Mouse (Mus musculus) left cerebral cortex, postnatal 25 days (tissue): ENCODE data around the gene Slc38a7. TPM values are rescaled to one million over a fixed set of nuclear protein-coding genes. Genes with fewer than 3 reads are reported as not detected.
"Not testable (repeated sequence)": the region's sequence is repeated elsewhere in the genome, so short reads cannot be mapped to it uniquely, and the experiment has no call there.

ENCODE experiments used
- DNase-seq, 2 experiments: peaks; one replicate each; pipeline ENCODE4 v3.0.0; 2022; ENCODE audit warnings: low spot score in 2 of 2, mixed read lengths in 1 of 2
- intact Hi-C: fragments of 180-260 bp; cut with DNase I; formaldehyde crosslinking; loops from one replicate; pipeline ENCODE4 v1.15.1; 2025
- total RNA-seq, 2 experiments: library from RNA; stranded (reverse); gene quantifications; 2 replicates each; pipeline ENCODE4 v1.2.3; 2021

The Slc38a7 gene
- total RNA-seq = 10 to 100 TPM; 27.0 to 27.9 TPM

DNA sequence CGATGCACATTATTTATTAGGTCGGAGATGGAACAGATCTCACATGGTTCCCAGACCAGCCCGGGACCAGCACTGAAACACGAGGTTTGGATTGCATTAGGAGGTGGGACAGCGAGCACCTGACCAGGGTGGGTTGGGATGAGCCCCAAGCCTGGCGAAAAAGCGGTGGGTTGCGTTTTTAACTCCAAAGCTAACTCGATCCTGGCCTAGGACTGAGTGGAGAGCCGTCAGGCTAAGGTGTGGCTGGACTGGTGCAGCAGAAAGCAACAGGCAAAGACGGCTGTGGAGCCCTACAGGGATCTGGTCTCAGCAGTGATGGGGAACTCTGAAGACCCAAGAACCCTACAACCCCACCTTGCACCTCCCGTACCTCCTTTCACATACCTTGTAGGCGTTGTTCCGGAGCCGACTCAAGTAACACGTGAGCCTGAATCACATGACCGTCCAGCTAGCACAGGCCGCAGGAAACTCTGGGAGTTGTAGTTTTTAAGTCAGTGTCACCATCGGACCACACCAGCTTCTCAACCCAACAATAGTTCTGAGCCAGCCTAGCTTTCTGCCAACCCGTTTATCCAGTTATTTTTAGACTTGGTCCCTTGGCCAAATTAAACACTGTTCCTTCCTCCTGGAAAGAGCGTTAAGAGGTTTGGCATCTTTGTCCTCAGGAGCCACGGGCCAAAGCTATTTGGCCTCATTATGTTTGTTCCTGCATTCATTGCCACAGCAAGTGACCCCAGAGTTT lies at the start of gene Slc38a7:
TSS of gene Slc38a7 (minus strand) at position 438 of the 742 bp plus-strand sequence.
- peak; percentile 86 to 94 for DNase-seq
- intact Hi-C loops = no loop called here

DNA sequence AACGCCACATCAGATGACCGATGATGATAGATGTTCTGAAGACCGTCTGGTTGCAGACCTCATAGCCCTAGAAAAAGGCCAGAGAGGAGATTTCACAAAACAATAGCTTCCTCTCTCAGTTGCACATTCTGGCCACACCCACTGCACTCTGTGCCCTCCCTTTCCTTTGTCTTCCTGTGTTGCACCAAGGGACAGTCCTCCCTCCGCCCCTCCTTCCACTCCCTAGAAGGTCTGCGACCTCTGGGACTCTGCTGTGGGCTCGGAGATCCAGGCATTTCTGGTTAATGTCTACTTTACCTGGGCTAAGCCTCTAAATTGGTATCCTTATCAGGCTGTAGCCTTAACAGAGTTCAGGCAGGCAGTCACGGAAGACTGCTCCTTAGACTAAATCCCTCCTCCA lies 48.5 kb upstream of the Slc38a7 start:
- intact Hi-C loops = no loop called here
- no peak for DNase-seq

DNA sequence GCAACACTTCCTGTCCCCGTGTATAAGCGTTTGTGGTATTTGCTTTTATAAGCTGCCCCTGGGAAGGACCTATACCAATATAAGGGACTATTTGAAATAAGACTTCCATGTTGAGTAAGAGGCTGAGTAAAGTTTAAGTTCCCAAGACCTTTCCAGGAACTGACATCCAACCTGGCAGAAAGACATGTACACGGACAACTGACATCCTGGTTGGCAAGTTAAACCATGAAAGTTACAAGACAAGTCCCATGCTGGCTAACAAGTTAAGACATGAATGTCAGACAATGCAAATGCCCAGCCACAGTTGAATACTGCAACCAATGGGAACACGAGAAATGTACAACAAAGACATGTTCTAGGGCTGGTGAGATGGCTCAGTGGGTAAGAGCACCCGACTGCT lies 40.4 kb upstream of the Slc38a7 start:
- no peak for DNase-seq
- intact Hi-C loops = no loop called here

DNA sequence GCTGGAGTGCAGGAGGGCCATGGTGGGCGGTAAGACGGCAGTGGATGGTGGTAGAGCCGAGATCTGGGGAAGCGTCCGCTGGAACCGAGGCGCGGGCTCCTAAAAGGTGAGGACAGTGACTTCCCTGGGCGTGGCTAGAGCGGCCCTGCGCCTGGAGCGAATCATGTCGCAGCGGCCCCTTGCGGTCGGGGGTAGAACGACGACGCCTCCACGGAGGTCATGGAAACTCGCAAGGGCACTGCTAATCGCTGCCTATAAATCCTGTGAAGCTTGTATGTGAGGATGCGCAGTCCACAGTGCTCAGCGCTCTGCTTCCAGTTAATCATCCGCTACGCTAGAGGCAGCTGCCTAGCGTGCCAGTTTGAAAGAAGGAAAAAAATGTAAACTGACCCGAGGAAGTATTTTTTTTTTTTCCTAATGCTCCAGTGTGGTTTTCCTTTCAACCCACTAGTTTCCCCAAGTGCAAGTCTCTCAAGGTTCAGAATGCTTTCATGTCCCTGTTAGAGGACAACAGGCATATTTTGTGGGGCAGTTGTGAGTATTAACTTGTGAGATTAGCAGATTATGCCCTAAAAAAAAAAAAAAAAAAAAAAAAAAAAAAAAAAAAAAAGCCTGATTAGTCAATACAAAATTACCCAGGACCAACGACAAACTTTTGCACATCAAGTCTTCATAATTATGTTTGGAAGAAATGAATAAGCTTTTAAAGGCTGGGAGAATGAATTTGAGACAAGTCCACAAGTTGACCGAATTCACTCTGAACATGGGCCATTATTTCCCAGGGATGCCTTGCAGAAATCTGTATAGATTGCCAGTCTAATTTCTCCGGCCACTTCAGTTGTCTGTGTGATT lies 35.2 kb upstream of the Slc38a7 start, which contains the start of gene Got2:
TSS of gene Got2 (minus strand) at position 263 of the 852 bp plus-strand sequence.
- intact Hi-C loops = no loop called here

DNA sequence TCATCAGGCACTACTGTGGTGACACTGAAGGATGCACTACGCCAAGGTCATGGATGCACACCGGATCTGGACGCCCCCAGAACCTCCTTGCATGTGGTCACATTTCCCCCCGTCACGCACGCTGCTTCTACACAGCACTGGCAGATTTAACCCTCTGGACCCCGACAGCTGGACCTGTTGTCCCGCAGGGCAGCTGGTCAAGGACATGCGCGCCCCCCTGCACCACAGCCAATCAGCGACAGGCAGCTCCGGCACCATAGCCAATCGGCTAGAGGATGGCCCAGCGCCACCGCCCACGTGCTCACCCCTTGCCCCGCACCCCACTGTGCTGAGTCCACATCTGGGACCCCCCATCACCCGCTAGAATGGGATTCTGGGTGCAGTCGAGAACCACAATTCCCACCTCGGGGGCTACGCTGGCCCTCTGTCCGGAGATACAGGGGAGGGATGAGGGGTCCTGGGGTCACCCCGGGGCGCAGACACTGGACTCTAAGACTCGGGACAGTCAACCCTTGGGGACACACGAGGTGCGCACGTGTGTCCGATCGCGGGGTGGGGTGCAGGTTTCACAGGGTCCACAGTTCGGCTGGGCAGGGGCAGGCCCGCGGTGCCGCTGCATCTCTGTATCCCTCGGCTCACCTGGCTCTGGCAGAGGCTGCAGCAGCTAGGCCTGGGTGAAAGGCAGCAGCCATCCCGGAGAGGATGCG lies 34.4 kb upstream of the Slc38a7 start:
- intact Hi-C loops = no loop called here
- DNase-seq = peak; percentile 86 to 92

More for the DNA sequence above, 35.2 kb upstream of the Slc38a7 start, which contains the start of gene Got2:
- peak; percentile 89 to 91 for DNase-seq

DNA sequence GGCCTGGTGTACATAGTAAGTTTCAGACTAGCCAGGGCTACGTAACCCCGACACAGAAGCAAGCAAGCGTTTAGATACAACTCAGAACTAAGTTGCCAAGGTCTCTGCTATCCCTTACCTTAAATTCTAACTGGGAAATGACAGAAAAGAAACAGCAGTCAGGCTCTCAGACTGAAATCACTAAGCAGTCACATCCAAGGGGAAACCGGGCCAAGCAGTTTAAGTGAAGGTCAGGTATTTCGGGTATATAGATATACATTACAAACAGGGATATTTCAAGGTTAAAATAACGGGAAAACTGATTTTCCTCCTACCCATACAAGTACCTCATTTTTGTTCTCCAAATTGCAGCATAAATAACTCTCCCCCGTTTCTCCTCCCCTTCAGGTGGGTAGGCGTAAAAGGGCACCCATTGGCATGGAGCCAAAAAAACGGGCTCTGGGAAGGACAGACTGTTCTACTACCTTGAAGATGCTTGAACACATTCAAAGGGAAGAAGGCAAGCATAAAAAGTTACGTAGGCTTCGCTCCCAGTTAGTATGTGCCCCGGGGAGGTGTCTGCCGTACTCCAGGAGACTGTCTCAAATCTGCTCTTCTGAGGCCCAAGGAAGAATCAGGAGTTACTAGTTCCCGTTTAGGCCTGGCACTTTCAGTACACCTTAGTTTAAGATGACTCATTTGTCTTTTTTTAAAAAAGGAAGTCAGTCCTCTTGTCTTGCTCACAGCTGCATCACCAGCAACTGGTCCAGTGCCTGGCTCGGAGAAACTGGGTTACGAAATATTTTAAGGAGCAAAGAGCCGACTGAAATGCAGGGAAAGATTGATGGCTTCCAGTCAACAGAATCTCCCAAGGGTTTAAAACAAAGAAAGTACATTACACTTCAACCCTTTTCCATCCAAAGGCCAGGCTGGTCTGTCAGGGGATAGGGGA lies 33.6 kb upstream of the Slc38a7 start:
- DNase-seq = peak; percentile 33 to 56
- intact Hi-C loops = no loop called here

DNA sequence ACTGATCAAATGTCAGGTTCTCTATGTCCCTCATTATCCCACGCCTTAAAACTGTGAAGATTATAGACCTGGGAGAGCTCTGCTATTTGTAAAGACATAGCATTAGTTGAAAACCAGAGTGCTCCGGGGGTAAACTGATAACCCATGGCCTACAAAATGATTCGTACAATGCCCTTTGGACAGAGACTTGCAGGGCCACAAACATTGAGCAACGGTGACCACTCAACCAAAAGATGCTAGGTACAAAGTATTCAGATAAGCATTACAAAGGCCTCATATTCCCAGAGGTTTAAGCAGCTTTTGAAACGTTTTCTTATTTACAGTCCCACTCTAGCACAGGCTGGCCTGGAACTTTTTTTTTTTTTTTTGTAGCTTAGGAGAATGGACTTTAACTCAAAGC lies 32.6 kb upstream of the Slc38a7 start:
- intact Hi-C loops = no loop called here
- DNase-seq = no peak

DNA sequence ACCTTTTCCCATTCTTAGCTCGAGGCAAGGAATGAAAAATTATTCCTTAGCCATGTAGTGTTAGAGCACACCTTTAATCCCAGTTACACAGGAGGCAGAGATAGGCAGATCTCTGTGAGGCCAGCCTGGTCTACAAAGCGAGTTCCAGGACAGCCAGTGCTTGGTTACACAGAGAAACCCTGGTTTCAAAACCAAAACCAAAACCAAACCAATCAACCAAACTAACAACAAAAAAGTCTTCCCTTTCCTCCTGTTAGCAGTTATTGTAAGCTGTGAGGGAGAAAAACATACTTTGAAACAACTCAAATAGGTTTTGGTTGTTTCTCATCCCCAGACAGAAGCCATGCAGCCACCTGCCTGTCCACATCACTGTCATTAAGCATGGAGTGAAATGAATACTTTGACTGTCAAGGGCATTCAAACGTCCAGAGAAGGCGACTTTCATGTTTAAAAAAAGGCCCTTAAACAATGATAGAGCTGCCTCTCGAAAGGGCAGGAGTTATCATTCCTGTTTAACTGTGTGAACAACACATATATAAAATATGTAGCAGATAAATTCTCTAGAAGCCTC lies 32.0 kb upstream of the Slc38a7 start:
- intact Hi-C loops = no loop called here
- DNase-seq = no peak

DNA sequence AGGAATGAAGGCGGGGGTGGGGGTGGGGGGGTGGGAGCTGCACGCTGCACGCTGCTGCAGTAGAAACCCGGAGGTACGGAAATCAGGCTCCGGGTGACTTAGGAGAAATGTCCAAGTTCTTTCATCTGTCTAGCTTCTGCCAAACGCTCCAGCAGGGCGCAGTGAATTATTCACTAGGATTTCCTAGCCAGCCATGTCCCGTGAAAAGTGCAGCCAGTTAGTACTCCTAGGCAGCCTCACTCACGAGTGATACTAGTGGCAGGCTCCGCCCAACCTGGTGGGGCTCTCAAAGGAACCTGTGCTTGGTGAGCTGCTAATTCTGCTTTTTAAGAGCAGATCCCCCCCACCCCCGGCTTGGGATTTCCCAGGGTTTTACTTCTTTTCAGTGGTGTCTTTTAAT lies 31.2 kb upstream of the Slc38a7 start:
- intact Hi-C loops = no loop called here

DNA sequence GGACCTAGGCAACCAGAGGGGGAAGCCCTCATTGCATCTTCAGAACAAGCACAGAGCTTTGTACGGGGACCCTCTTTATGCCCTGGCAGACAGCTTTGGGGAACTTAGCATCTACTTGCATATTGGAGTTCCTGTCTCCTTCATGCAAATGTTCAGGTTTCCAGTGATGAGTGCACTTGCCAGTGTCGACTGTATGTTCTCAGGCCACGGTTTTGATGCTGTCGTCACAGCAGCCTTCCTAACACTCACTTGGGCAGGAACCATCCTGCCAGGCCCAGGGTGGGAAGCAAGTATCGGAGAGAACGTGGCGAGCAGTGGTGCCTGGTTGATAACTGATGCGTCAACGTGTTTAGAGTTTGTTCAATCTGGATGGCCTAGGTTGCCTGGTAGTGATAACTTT lies 28.9 kb upstream of the Slc38a7 start:
- DNase-seq = no peak
- intact Hi-C loops = no loop called here

More for the DNA sequence above, 31.2 kb upstream of the Slc38a7 start:
- DNase-seq = no peak

DNA sequence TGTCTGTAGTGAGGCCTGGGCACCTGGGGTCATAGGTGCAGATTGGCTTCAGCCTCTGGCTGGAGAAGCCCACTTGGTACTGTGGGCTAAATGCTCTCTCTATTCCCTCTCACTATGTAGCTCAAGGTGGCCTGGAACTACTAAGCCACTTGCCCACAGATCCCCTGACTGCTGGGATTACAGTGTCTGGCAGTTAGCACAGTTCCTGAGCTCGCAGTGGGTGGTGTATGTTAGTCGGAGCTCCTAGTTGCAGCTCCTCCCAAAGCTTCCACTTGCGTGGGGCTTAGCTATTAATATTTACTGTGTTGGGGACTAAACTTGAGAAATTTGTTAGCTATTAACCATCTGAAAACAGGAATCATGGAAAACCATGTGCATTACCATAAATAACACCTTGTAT lies 28.2 kb upstream of the Slc38a7 start:
- peak; percentile 23 to 62 for DNase-seq
- intact Hi-C loops = no loop called here

DNA sequence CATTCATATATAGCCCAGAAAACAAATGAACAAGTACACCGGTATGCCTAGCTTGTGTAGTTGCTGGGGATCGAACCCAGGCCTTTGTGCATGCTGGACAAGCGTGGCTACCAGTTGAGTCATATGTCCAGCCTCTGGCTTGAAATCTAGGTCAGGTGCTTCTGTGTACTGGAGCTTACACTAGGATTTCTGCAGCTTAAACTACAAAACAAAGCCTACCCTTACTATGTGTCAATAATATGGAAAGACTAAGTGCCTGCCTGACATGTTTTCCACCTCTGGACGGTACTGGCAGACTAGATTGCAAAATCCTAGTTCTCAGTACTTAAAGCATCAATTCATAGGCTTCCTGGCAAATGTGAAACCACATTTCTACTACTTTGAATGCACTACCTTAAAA lies 26.5 kb upstream of the Slc38a7 start:
- no peak for DNase-seq
- intact Hi-C loops = no loop called here

DNA sequence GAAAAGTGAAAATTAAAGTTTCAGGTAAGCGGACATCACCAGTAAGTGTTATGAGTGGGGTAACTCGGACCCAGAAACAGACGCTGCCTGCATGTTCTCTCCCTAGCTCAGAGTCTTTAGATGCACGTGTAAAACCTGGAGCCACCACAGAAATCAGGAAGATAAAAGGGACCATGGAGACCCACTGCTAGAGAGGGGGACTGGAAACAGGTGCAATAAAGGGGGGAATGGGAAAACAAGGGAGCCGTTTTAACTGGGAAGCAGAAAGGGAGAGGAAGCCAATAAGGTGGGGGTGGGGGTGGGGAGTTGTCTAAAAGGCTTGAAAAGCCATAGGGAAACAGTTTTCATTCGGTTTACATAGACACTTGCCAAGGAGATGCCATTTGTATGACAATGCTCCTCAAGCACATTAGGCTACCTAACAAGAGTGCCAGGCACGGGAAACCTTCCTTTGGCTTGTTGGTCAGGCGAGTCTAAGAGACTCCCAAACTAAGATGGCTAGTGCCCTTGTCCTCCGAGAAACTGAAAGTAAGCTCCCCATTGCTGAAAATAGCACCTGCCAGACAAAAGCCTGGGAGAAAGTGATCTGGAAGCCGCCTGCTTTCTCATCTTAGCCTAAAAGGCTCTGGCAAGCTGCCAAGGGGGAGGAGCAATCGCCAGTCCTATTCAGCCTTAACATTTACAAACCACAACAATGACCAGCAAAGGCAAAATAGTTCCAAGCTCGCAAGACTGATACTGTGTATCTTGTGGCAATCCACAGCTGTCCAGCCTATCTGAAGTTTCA lies 25.0 kb upstream of the Slc38a7 start:
- peak; percentile 14 to 22 for DNase-seq
- intact Hi-C loops = no loop called here

DNA sequence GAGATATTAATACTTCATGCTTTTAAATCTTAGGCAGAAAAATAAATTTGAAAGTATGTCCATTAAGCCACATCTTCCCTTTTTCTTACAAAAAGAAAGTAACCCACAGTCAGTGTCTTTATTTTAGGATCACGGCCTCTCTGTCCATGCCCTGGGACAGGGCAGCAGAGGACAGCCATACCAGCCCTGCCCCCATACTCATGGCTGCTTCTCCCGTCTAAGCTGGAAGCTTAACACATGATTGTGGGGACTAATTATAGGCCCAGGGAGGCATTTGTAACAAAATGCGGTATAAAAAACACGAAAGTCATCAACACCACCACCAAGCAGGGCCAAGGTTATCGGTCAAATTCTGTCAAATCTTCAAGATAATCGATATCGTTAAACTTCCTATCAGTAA lies 21.9 kb upstream of the Slc38a7 start:
- intact Hi-C loops = no loop called here
- DNase-seq = no peak

DNA sequence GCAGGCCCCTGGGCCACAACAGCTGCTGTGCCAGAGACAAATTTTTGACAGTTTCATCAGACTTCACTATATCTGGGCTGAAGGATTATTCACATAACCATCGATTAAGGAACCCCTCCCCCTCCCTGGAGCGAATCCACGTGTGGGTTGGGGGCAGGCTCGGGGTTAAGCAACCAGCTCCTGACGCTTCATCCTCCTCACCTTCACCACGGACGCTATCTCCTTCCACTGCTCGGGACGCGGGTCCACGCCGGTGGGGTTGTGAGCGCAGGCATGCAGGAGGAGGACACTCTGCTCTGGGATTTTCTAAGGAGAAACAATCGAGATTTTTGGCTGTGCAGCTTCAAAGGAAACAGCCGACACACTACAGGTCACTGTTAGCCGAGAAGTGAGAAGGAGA lies 18.4 kb upstream of the Slc38a7 start:
- intact Hi-C loops = no loop called here
- no peak for DNase-seq

DNA sequence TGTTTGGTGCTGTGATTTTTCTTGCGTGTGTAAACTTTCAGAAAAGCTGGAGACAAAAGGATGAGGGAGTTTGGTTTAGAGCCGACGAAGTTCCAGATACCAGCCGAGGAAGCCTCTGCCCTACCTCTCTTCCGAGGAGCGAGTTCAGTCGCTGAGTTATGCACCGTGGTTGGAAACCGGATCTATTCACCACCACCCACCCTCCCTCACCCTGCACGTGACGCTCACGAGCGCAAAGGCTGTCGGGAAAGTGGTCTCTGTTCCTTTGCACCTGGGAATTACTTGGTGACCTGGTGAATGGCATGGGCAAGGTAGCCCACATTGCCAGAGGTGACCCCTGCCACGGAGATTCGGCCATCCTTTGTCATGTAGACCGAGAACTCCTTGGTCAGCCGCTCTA lies 11.5 kb upstream of the Slc38a7 start:
- intact Hi-C loops, DNase-seq: not testable (repeated sequence)

DNA sequence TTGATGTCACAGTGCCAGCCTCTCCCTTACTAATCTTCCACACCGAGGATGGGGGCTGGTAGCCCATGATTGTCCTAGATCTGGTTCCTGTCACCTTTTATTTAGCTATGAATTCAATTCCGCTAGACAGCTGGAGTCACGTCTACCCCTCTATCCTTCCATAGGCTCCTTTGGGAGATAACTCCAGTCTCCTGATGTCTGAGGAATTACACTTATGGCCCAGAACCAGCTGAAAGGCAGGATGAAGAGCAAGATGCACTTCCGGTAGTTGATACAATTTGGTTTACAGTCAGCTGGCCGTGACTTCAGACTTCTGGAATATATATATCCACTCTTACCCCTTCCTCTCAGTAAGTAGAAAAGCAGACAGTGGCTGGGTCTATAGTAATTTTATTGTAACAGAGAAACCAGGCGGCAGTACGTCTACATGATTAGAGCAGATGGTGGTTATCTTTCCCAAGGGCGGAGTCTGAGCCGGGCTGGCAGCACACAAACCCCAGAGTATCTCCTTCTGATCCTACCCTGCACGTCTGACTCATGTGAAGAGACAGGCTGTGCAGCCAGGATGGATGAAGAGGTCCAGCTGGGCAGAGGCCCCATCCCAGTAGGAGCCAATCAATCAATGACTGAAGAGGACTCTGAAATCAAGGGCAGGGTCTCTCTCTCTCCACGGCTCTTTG lies 10.6 kb upstream of the Slc38a7 start:
- intact Hi-C loops, DNase-seq: not testable (repeated sequence)

DNA sequence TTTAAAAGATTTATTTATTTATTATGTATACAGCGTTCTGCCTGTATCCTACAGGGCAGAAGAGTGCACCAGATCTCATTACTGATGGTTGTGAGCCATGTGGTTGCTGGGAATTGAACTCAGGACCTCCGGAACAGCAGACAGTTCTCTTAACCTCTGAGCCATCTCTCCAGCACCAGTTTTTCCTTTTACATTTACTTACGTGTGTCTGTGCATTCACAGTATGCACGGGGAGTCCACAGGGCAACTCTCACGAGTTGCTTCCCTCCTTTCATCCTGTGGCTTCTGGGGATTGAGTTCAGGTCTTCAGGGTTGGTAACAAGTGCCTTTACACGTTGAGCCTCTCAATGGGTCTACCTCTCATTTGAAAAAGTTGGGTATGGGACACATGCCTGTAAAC lies 835 bp upstream of the Slc38a7 start:
- intact Hi-C loops = no loop called here
- DNase-seq = no peak
